Mouse (Mus musculus): ENCODE measurements at regions not wholly inside any gene's neighbourhood (a gene's known extent, or its start where the extent isn't known, plus 50 kb on each side); places are given as distances from the start of the nearest gene placed in this dataset.

- H3K27me3 ChIP-seq (ENCODE audit: control insufficient read depth, insufficient read depth, low read length, poor library complexity, severe bottlenecking) = no peaks in the 10 kb centered on the region
- no peak for DNase-seq (ENCODE audit: low read depth, low spot score)
Observed at GRCm38 (mm10) chr9:61077181-61077580, 282.8 kb downstream of the Uaca start.

DNA sequence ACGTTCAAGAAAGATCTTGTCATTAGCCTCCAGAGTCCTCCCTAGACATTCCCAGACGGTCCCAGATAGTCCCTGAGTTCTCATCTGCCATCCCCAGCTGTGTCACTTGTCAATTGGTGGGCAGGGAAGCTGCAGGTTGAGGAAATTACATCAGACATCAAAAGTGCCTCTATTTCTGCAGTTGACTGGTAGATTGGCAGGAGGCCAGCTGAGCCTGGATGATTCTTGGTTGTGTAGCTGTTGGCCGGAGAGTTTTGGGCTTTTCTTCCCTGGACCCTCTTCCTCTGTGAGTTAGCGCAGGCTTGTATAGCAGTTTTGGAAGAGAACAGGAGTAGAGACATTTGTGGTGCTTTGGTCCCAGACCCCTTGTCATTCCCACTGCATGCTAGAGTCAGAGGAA, 283.5 kb downstream of the Uaca start:
- DNase-seq (ENCODE audit: low read depth, low spot score) = no peak
- Histone ChIP-seq H3K27me3 (ENCODE audit: control insufficient read depth, insufficient read depth, low read length, poor library complexity, severe bottlenecking) (no peaks in the 10 kb centered on the region), H3K36me3 (ENCODE audit: control insufficient read depth, insufficient read depth, low read length, poor library complexity, severe bottlenecking) (no peaks in the 10 kb centered on the region)

More at GRCm38 (mm10) chr9:61077181-61077580, 282.8 kb downstream of the Uaca start:
- H3K36me3 ChIP-seq (ENCODE audit: control insufficient read depth, insufficient read depth, low read length, poor library complexity, severe bottlenecking) = no peaks in the 10 kb centered on the region

DNA sequence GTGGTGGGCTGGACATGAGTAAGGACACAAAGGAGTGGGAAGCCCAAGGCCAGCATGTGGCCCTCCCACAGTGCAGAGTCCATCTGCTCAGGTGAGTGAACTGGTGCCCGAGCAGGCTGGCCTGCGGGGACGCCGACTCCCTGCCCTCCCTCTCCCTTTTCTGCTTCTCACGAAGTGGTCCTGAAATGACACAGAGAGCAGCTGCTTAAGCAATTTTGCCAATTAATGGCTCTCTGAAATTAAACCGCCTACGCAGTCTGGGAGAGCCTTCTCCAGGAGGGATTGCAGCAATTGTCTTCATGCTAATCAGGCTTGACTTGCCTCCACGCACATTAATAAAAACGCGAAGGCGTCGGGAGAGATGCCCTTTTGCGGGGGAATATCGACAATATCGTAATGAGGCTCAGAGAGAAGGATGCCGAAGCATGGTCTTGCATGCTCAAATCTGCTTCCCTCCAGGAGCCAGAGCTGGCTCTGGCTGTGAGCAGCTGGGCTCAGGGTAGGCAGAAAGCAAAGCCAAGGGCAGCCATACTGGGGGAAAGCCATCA, 287.2 kb downstream of the Uaca start:
- H3K36me3 ChIP-seq (ENCODE audit: control insufficient read depth, insufficient read depth, low read length, poor library complexity, severe bottlenecking) = no peaks in the 10 kb centered on the region
- H3K27me3 ChIP-seq (ENCODE audit: control insufficient read depth, insufficient read depth, low read length, poor library complexity, severe bottlenecking) = no peaks in the 10 kb centered on the region
- DNase-seq (ENCODE audit: low read depth, low spot score) = no peak

DNA sequence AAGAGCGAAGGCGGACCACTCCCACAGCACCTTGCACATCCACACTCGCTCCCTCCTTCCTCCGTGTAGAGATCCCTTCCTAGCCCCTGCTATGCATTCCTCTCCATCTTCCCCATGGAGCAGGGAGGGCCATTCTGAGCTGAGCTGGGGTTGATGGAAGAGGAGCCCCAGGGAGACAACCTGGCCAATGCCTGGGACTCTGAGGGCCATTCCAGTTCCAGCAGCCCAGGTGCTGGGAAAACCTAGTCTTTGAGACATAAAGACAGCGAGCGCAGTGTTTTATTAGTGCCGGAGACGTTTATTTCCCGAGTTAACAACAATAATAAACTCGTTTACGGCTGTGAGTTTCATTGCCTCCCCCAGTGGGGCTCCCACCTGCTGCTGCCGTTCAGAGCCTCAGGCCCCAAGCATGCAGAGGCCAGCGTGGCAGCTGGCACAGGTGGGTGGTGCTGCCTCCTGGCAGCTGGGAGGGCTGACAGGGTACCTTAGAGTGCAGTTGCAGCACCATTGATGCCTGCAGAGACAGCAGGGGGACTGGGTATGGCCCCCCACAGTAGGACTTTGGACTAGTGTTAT, 287.4 kb upstream of the Tle3 start:
- Histone ChIP-seq H3K36me3 (ENCODE audit: control insufficient read depth, insufficient read depth, low read length, poor library complexity, severe bottlenecking) (no peaks in the 10 kb centered on the region), H3K27me3 (ENCODE audit: control insufficient read depth, insufficient read depth, low read length, poor library complexity, severe bottlenecking) (no peaks in the 10 kb centered on the region)
- DNase-seq (ENCODE audit: low read depth, low spot score) = no peak

DNA sequence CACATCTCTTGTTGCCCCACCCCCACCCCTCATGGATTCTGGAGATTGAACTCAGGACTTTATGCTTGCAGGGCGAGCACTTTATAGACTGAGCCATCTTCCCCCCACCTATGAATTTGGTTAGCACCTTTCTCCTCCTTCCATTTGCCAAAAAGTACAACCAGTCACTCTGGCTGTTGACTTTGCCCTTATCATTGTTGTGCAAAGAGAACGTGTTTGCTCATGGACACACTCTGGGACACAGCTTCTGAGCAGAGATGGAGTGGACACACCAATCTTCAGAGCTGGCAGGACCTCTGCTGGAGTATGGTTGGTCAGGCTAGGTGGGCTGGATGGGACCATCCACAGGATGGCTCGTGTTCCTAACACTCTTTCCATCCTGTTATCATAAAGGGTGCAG, 285.1 kb upstream of the Tle3 start:
- DNase-seq (ENCODE audit: low read depth, low spot score) = no peak
- Histone ChIP-seq H3K36me3 (ENCODE audit: control insufficient read depth, insufficient read depth, low read length, poor library complexity, severe bottlenecking) (no peaks in the 10 kb centered on the region), H3K27me3 (ENCODE audit: control insufficient read depth, insufficient read depth, low read length, poor library complexity, severe bottlenecking) (no peaks in the 10 kb centered on the region)

- Histone ChIP-seq H3K27me3 (ENCODE audit: control insufficient read depth, insufficient read depth, low read length, poor library complexity, severe bottlenecking) (no peaks in the 10 kb centered on the region), H3K36me3 (ENCODE audit: control insufficient read depth, insufficient read depth, low read length, poor library complexity, severe bottlenecking) (no peaks in the 10 kb centered on the region)
- DNase-seq (ENCODE audit: low read depth, low spot score) = no peak
Observed at GRCm38 (mm10) chr9:61089066-61089686, 283.0 kb upstream of the Tle3 start.

- no peaks in the 10 kb centered on the region for H3K36me3 ChIP-seq (ENCODE audit: control insufficient read depth, insufficient read depth, low read length, poor library complexity, severe bottlenecking)
- H3K27me3 ChIP-seq (ENCODE audit: control insufficient read depth, insufficient read depth, low read length, poor library complexity, severe bottlenecking) = no peaks in the 10 kb centered on the region
- DNase-seq (ENCODE audit: low read depth, low spot score) = no peak
Observed at GRCm38 (mm10) chr9:61091036-61091435, 281.1 kb upstream of the Tle3 start.

DNA sequence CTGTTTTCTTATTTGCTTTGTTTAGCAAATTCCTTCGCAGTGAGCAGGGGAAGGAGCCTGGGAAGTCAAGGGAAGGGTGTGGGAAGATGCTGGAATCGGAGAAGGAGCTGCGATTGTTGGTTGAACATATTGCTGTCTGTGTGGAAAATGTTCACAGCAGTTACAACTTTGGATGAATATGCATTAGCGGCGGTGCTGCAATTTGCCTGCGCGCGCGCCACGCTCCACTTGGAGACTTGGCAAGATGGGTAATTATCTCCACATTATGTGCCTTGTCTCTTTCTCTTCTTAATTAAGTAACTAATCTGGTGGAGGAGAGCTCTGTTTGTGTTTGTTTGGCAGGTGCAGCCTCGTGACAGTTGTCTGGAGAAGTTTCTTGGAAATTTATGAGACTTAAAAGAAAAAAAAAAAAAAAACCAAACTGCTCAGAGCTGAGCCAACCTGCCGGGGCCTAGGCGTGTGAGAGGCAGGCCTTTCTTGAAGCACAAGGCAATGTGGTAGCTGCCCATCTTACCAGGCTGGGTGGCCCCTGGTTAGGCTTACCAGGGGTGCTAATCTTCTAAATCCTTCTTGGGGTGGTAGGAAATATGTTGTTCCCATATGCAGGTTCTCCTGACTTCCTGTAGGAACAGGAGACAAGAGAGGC, 279.2 kb upstream of the Tle3 start:
- no peak for DNase-seq (ENCODE audit: low read depth, low spot score)
- Histone ChIP-seq H3K36me3 (ENCODE audit: control insufficient read depth, insufficient read depth, low read length, poor library complexity, severe bottlenecking) (no peaks in the 10 kb centered on the region), H3K27me3 (ENCODE audit: control insufficient read depth, insufficient read depth, low read length, poor library complexity, severe bottlenecking) (no peaks in the 10 kb centered on the region)

DNA sequence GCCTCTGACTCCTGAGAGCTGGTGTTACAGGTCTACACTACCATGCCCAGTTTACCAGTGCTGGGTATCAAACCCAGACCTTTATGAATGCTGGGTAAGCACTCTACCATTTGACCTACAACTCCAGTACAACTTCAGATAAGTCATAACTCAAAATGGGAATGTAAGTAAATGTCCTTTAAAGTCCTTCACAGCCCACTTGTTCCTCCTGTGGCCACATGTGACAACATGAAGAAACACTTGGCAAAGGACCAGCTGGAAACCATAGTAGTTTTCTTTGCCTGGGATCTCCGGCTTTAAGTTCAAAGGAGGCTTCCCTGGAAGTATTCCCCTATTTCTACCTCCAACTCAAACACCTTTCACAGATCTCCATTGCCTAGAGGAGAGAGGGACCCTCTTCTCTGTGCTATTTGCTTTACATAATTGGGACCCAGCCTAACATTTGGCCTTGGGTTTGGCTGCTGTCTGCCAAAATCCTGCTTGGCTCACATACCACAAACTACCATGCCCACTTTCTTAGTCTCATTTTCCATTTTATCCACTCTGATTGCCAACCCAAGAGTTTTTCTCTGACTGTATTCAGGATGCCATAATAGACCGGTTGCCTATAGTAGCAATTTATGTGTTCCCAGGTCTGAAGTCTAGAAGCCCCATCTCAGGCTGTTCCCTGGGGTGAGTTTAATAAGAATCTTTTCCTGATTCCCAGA, 276.9 kb upstream of the Tle3 start:
- H3K36me3 ChIP-seq (ENCODE audit: control insufficient read depth, insufficient read depth, low read length, poor library complexity, severe bottlenecking) = no peaks in the 10 kb centered on the region
- DNase-seq (ENCODE audit: low read depth, low spot score) = no peak
- no peaks in the 10 kb centered on the region for H3K27me3 ChIP-seq (ENCODE audit: control insufficient read depth, insufficient read depth, low read length, poor library complexity, severe bottlenecking)

DNA sequence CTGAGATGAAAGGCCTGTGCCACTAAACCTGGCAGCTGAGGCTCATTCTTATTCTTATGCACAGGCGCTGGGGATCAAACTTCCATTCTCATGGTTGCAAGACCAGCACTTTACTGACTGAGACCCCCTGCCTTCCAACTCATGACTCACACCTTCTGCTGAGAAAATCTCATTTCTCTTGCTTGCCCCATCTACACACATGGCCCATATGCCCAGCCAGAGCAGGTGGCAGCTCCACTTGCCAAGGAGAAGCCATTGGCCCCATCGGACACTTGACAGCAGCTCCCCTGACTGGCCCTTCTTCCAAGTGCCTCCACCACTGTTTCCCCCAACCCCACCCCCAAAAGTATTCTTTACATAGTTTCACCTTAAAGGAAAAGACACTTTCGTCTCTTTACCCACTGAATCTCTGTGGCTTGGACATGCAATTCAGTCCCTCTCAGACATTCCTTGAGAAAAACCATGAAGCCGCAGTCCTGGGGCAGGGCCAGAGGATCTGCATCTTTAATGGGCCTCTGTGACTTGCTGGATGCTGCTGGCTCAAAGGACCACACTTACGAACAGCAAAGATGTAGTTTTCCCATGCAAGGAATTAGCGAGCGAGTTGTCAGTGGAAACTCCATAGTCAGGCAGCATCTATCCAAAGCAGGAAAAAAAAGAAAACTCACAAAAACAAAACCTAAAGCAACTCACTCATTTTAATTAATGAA, 270.3 kb upstream of the Tle3 start:
- Histone ChIP-seq H3K36me3 (ENCODE audit: control insufficient read depth, insufficient read depth, low read length, poor library complexity, severe bottlenecking) (no peaks in the 10 kb centered on the region), H3K27me3 (ENCODE audit: control insufficient read depth, insufficient read depth, low read length, poor library complexity, severe bottlenecking) (no peaks in the 10 kb centered on the region)
- no peak for DNase-seq (ENCODE audit: low read depth, low spot score)

GRCm38 (mm10) chr9:61102451-61103358, 269.5 kb upstream of the Tle3 start:
- H3K36me3 ChIP-seq (ENCODE audit: control insufficient read depth, insufficient read depth, low read length, poor library complexity, severe bottlenecking) = no peaks in the 10 kb centered on the region
- no peaks in the 10 kb centered on the region for H3K27me3 ChIP-seq (ENCODE audit: control insufficient read depth, insufficient read depth, low read length, poor library complexity, severe bottlenecking)
- no peak for DNase-seq (ENCODE audit: low read depth, low spot score)

DNA sequence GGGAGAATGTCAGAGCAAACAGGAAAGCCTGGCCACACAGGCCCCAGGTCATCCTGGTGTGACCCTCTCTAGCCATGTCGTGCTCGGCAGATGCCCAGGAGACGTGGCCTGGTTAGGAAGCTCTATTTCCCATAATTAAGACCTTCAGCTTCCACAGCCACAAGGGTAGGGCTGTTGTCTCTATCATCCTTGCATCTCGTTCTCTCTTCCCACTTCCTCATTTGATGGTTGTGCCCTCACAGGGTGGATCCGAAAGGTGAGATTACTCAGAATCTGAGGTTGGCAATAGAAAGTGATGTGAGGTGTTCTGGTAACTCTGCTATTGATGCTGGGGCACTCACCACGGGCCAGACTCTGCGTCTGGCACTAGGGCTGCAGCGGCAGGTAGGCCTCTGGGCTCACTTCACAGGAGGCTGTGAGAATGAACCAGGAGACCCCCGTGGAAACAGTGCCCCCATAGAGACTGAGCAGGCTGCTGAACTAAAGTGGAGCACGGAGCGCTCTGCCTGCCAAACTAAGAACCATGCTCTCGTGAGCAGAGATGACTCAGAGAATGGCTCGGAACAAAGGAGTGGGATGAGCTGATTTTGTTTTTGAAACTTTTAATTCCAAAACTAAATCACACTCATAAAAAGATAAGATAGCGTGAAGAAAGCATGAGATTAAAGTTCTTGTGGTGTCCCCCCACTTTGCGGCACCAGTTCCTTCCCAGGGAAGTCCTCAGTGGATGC, 266.5 kb upstream of the Tle3 start:
- H3K36me3 ChIP-seq (ENCODE audit: control insufficient read depth, insufficient read depth, low read length, poor library complexity, severe bottlenecking) = no peaks in the 10 kb centered on the region
- DNase-seq (ENCODE audit: low read depth, low spot score) = peak; percentile 23
- no peaks in the 10 kb centered on the region for H3K27me3 ChIP-seq (ENCODE audit: control insufficient read depth, insufficient read depth, low read length, poor library complexity, severe bottlenecking)

DNA sequence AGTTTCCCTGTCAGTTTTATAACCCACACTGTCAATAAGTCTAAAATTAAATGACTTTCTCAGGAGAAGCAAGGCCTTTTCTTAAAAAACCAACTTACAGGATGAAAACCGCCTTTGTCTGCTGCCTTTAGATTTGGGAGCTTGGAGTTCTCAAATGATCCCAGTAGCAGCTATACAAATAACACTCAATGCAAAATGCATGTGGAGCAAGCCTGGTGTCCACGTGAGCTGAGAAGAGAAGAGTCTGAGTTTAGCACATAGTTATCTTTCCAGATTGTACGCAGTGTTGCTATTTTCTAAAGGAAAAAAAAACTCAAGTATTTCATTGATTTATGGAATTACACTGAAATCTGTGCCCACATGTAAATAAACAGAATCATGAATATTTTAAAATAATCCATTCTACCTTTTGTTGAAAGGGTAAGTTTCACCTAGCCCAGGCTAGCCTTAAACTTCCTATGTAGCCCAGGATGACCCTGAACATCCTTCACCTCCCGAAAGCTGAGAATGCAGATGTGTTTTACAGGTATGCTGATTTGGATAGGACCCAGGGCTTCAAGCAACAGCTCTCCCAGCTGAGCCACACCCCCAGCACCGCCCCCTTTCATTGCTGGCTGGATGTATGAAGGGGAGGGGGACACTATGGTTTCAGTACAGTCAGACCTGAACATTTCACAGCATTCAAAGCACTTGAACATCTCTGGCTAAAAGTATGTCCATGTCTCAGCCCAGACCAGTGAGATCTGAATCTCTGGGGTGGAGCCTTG, 262.5 kb upstream of the Tle3 start:
- no peaks in the 10 kb centered on the region for H3K36me3 ChIP-seq (ENCODE audit: control insufficient read depth, insufficient read depth, low read length, poor library complexity, severe bottlenecking)

More for the DNA sequence above, 262.5 kb upstream of the Tle3 start:
- DNase-seq (ENCODE audit: low read depth, low spot score) = no peak
- H3K27me3 ChIP-seq (ENCODE audit: control insufficient read depth, insufficient read depth, low read length, poor library complexity, severe bottlenecking) = no peaks in the 10 kb centered on the region

Data from splenic B cell, adult 2 months (primary cell).